Mouse (Mus musculus) adrenal gland, postnatal 10 days (tissue): ENCODE measurements around the gene Crnn. TPM values are rescaled to one million over a fixed set of nuclear protein-coding genes. Genes with fewer than 3 reads are reported as not detected.
A peak's percentile ranks its signal among the peaks of the same experiment; 100 is the strongest.

Experiments used
- DNase-seq: peaks from one replicate; pipeline ENCODE4 v3.0.0; 2021; ENCODE audit warnings: mixed read lengths
- long read RNA-seq, 2 experiments: library from polyadenylated mRNA; stranded (forward); transcript quantifications; one replicate each; pipeline ENCODE4 v2.0.0; 2021
- total RNA-seq, 2 experiments: library from RNA; stranded (reverse); gene quantifications; 2 replicates each; pipeline ENCODE4 v1.2.3; 2021

Crnn gene
- not detected for total RNA-seq
- long read RNA-seq, experiment 1, result 0 reads
- long read RNA-seq, experiment 2, result 0 reads

DNA sequence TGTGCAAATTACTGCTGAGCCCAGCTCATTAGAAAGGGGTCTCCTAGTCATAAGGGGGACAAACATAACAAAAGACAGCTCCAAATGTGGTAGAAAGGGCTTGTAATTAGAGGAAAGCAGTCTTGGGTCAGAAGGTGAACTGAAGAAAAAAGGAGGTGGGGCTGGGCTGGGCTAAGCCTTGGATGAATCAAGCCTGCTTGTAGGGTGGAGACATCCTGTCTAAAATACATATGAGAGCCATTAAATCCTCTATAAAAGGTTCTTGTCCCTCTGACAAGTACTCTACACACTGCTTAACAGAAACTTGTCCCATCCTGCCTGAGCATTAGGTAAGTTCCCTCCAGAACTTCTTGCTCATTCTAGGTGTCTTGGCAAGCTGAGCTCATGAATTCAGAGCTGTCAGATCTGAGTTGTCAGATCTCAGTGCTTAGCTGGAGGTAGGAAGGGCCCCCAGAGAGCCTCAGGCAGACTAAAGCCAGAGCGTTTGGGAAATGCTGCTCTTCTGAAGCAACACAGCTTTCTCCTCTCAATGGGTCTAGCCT, at the start of gene Crnn:
Crnn (plus strand) TSS at position 278 of the 542 bp plus-strand sequence.
- DNase-seq, result no peak

DNA sequence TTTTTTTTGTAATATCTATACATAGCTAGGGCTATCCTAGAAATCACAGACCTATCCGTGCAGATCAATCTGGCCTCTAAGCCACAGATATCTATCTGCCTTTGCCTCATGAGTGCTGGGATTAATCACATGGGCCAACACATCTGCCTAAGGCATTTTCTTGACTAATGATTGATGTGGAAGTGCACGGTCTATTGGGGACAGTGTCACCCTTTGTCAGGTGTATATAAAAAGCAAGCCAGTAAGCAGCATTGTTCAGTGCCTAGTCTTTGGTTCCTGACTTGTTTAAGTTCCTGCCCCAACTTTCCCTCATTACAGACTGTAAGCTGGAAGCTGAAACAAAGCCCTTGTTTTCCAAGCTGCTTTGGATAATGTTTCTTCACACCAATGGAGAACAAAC, 48.1 kb upstream of the Crnn start:
- no peak for DNase-seq

DNA sequence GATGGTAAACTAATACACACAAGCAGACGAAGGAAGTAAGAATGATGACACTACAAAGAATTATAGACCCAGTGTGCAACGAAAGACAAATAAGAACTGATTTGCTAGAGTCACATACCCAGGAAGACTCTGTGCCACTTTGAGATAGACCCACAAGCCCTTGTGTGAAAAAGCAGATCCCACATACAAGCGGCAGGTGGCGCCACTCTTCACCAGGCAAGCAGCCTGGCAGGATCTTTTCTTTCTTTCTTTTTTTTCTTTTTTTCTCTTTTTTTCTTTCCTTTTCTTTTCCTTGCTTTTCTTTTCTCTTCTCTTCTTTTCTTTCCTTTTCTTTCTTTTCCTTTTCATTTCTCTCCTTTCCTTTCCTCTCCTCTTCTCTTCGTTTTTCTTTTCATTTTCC, 32.9 kb upstream of the Crnn start:
- DNase-seq, result peak; percentile 13

DNA sequence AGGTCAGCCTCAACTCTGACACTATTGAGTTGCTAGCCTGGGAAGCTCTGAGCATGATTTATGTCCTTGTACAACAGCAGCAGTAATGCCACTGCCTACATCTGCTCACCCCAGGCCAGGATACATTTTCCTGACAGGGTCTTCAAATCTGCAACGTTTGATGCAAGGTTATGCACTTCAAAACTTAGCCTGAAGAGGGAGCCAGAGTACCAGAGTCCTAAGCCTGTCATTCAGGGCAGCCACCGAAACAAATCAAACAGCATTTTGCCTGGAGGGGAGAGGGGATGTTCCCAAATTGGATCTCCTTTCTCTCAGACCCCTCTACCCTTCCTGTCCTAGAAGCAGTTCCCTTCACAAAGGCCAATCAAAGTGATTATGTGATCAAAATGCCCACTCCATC, 30.1 kb upstream of the Crnn start:
- peak; percentile 28 for DNase-seq

DNA sequence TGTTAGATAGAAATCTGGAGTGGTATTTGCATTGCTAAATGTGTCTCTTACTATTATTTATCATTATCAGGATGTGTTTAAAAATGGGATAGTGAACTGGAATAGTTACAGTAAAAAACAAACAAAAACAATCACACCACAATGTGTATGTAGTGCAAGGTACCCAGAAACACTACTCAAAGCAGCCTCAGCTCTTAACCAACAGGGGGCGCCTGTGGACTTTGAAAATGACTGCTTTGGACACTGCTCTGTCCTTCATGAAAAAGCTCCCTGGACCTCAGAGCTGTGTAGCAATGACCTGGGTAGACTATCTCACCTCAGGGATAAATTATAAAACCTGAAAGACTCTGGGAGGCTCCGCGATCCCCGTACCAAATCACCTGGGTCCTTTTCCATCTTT, 25.5 kb upstream of the Crnn start:
- peak; percentile 6 for DNase-seq

DNA sequence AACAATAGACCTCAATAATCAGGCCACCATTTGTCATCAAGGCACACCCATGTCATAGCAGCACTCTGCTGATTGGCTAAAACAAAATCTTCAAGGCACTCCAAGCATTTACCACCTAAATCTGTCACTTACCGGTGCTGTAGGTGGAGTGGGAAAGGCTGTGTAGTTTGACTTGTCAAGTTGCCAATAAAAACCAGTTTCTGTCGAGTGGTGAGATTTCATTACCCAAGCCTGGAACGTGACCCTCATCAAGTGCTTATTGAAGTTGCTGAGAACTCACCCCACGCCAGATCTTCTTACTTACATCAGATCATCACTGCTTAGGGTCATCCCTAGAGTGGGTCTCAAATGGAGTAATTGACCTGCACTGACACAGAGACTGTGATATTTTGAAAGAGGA, 16.5 kb upstream of the Crnn start:
- DNase-seq, result no peak

DNA sequence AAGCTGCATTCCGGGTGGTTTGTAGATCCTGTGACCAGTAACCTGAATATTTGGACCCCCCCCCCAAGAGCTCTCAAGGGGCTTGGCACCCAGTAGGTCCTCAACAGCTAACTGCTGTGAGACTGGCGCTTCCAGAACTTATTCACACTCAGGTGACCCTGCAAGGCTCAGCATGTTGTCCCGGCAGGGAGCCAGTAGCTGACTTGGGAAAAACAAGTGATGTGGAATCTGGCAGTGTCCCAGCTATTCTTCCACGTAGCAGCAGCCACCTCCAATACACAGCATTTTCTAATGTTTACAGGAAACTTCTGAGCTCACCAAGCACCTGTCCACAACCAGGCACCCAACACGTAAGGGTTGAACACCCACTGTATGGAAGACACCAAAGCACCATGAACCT, 15.5 kb upstream of the Crnn start:
- no peak for DNase-seq

DNA sequence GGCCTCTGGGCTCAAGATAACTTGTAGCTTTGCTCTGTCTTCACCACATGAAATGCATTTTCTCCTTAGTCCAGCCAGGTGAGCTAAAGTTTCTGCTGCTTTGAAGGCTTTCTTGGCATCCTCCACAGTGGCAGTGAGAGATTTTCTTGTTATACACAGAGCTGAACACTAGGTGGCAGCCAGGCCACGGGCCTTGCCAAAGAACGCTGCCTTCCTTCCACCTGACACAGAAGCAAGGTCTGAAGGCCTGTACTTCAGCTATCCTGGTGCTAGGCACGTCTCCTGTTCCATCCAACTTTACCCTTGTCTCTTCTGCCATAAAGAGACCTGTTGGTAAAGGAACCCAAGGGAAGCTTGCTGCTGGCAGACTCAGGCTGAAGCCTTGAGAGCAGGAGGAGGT, 14.1 kb upstream of the Crnn start:
- DNase-seq, result peak; percentile 66

DNA sequence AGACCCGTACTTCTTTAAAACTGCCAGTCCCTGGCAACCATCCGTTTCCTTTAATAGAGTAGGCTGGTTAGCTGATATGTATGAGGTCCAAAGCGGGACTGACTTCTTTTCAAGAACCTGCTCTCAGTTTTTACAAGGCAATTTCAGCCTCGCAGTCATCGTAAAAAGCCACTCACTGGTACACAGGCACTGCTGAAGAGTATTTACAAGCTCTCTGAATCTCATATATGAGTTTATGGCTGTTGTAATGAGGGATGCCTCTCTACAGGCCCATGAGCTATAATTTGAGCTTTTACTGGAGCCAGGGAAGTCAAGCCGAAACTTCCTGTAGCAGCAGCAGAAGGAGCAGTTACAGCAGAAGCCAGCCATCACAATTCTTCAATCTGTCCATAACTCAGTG, 17.9 kb downstream of the Crnn start:
- DNase-seq, result no peak

DNA sequence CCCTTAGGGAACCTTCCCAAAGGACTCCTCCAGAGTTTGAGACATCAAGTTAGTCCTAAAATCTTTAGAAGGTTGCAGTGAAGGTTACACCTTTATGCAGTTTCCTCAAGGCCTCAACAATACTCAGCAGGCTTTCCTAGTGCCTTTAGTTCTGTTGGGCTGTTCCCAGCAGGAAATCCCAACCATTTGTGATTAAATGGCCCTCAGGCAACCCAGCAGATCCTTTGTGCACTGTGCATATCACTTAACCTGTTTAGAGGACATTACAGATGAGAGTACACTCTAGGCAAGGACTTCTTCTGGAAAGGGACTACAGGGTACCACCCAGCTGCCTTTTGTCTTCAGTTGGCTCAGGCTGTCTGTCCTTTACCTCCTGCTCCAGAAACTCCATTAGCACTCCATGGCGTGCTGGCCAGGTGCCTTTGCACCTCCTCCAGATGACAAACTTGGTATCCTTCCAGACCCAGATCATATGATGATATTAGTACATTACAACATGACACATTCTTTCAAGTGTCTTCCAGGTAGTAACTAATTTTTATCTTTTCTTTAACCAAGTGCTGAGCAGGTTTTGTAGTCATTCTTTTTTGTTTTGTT, 18.5 kb downstream of the Crnn start:
- no peak for DNase-seq

DNA sequence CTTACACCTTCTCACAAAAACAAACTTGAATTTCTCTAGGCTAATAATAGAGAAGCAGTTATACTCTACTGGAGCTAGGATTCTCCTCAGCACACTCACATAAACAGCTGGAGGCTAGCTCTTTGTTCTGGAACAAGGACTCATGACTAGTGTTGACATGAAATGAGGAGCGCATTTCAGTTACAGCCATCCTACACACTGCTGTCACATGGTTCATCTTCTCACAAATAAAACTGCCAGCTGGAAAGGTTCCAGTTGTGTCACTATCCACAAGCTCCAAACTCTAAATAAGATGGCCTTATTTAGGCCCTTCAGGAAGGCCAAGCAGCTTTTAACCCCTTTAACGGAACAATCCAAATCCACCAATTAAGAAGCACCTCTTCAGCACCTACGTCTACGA, 36.3 kb downstream of the Crnn start:
- no peak for DNase-seq

DNA sequence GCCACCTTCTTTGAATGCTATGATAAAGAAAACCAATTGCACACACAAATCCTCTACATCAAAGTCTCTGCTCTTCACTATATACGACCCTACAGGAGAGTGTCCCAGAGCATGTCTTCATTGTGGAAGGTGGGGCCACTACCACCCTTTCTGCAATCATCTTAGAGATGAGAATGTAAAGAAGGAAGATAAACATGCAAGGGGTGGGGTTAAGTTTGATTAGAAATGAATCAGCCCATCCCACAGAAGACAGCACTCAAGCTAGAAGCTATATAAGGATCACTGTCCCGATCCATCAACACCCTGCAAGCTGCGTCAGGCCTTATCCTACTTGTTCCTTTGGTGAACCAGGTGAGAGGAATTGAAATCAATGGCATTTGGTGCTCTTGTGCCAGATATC, 52.4 kb downstream of the Crnn start, which contains the start of gene Flg2:
Flg2 (plus strand) TSS at position 301 of the 400 bp plus-strand sequence.
- no peak for DNase-seq

Other genes with a start within 250 kb of the Crnn start
- gene Lce3a, start 218.6 kb upstream of the Crnn start, total RNA-seq, result not detected
- gene Lce3b, start 211.8 kb upstream of the Crnn start, total RNA-seq, result not detected
- not detected for gene Lce3c, start 200.3 kb upstream of the Crnn start, total RNA-seq
- gene Lce3d, start 187.4 kb upstream of the Crnn start, total RNA-seq, result not detected
- gene Lce3e, start 177.7 kb upstream of the Crnn start, total RNA-seq, result not detected
- gene Lce3f, start 152.6 kb upstream of the Crnn start, total RNA-seq, result not detected
- gene Crct1, start 129.1 kb upstream of the Crnn start, total RNA-seq, result not detected
- not detected for gene Lce1m, start 125.7 kb upstream of the Crnn start, total RNA-seq
- gene Gm4858, start 76.0 kb upstream of the Crnn start, total RNA-seq, result not detected
- not detected for gene Flg2, start 52.5 kb downstream of the Crnn start, total RNA-seq
- gene Flg, start 128.7 kb downstream of the Crnn start, total RNA-seq, result not detected
- not detected for gene Hrnr, start 175.0 kb downstream of the Crnn start, total RNA-seq
- not detected for gene Rptn, start 248.9 kb downstream of the Crnn start, total RNA-seq